Mouse (Mus musculus) stomach, postnatal 0 days (tissue): Measurements from ENCODE around the gene Zfp597.

Experiments used
- CTCF ChIP-seq: IDR thresholded peaks from 2 replicates; pipeline ENCODE4 v1.5.1; 2016; ENCODE audit warnings: antibody characterized with exemption, low read depth, mild to moderate bottlenecking, moderate library complexity
- EP300 ChIP-seq: optimal IDR thresholded peaks from 2 replicates; pipeline ENCODE3; 2016; ENCODE audit warnings: antibody characterized with exemption

GRCm38 (mm10) chr16:3847871-3848270 lies 36.5 kb downstream of the Zfp597 start:
- no peak for TF ChIP-seq EP300
- TF ChIP-seq CTCF: no peak
